Mouse (Mus musculus): ENCODE data around the gene Ppp4c.

The Ppp4c gene

GRCm38 (mm10) chr7:126749582-126750343, 42.5 kb downstream of the Ppp4c start:
- DNase-seq = no peak

DNA sequence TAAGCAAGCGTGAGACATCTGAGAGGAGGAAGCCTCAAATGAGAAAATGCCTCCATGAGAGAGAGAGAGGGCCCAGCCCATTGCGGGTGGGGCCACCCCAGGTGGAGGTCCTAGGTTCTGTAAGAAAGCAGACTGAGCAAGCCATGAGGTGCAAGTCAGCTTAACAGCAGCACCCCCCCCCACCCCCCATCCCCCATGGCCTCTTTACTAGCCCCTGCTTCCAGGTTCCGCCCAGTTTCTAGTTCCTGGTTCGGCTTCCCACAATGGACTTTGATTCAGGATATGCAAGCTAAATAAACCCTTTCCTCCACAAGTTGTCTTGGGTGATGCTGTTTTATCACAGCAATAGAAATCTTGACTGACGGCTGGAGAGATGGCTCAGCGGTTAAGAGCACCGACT, 43.5 kb downstream of the Ppp4c start:
- no peak for DNase-seq

DNA sequence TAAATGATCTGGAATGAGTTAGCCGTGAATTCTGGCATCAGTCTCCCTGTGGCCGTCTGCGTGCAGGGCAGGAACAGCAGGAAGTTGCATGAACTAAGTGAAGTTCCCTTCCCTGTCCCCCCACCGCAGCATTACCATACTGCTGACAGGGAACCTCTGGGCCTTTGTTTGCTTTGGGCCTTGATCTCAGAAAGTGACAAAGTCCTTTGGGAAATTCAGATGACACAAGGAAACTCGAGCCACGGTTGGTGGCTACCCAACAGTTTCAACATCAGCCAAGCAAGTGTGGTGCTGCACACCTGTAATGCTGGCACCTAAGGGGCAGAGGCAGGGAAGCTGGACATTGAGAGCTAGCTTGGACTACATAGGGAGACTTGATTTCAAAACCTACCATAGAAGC, 45.5 kb downstream of the Ppp4c start:
- DNase-seq = no peak

DNA sequence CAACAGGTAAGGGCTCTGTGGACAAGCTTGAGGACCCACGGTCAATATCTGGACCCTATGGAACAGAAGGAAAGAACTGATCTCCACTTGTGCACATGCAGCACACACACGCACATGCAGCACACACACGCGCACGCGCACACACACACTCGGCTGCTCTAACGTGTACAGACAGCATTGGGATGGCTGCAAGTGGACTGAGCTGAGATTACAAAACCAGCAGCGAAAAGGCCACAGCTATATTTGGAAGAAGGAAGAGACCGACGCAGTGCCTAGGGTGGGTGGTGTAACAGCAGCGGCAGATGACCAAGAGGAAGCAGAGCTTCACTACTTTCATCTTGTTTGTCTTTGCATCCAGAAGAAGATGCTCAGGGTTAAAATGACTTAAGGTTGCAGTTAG, 46.2 kb downstream of the Ppp4c start:
- no peak for DNase-seq

- no peak for DNase-seq
Observed at GRCm38 (mm10) chr7:126741964-126742482, 50.3 kb downstream of the Ppp4c start.

DNA sequence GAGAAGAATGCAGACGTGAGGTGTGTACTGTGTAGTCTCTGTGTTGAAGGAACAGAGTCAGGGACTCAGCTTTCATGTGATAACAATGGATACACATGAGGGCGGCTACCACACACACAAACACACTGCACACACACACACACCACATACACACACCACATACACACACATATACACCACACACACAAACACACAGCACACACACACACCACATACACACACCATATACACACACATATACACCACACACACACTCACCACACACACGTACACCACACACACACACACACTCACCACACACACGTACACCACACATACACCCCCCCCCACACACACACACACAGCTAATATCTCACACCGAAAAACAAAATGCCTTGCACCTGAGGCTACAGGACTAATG, 50.8 kb downstream of the Ppp4c start:
- DNase-seq = no peak

DNA sequence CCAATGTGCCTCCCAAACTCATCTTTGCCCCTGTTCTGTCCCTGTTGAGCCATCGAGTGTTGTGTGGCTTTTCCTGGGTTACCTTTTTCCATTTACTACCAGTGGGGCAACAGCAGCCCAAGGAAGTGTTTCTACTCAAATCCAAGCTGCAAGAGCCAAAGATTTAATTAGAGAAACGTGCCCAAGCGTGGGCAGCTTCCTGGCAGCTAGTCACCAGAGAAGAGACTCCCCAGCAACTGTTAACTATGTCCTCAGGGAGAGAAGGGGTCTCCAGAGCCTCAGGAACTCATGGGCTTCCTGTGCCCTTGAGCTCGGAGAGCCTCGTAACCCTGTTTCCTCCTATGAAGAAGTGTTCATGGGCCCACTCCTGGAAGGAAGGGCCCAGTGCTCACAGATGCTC, 51.3 kb downstream of the Ppp4c start:
- no peak for DNase-seq

DNA sequence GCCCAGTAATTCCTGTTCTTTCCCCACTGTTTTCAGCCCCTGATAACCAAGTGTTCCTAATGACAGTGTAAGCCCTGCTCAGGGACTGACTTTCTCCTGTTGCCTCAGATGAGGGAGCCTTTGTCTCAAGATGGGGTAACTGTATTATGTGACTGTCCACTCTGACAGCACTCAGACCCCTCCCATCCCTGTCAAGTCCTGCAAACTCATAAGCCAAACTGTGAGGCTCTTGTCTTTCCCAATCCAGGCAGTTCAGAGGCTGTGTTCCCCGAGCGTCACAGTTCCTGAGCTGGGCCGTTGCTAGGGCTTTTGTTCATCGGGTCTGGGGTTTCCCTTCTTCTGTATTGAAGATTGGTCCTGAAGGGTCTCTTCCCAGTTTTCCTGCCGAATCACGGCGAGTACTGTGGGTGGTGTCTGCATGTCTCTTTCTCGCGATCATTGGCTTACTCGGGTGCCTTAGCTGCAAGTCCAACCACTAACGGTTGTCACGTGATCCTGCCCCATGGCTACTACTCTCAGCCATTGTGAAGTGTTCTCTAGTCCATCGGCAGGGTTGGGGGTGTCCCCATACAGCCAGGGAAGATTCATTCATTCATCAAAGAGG, 52.1 kb downstream of the Ppp4c start:
- no peak for DNase-seq

DNA sequence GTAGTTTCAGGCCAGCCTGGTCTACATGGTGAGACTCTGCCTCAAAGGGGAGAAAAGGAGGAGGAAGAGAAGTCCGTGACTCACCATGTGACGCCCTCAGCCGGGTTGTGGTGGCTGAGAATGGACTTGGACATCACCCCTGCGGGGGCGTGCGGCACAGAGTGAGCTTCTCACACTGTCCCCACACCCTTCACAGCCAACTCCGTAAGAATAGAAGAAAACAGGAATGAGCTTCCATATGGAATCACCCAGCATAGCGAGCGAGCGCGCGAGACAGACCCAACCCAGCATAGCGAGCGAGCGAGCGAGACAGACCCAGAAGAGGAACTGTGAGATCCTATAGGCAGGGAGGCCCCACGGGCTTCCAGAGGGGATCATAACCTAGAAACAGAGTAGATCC, 52.7 kb downstream of the Ppp4c start:
- DNase-seq = no peak

DNA sequence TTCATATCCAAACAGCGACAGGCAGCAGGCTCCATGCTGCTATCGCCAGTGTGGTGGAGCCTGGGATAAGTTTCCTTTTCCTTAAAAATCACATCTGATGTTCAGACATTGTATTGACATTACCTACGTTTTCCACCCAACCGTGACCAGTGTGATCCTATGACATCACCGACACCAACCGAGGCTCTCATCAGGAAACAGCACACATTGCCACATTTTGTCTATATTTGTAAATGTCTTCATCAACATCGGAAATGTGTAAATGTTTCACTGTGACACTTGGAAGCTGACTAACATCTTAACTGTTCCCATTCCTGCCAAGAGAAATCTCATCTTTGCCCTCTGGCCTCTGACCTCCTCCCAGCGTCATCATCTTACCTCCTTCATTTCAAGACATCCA, 56.2 kb downstream of the Ppp4c start:
- no peak for DNase-seq
